Comparison of ENCODE assay signal across 9 mouse cellular contexts in genomic region chr16:44484079-44484478, GRCm38 (mm10).
DNase-seq lines count a peak whose midpoint lies in the region; ATAC-seq and TF ChIP-seq lines count a peak whose summit lies in the region.
"Had no signal": no experiment of that assay in that cellular context is flagged by ENCODE, and none has a peak within 500 bp of the region (broad histone marks: within the 10 kb centered on the region; RNA-seq: fewer than 3 reads in every experiment).

No protein-coding gene starts in this region.

- no peak overlapping the region for H3ac ChIP-seq in myocyte (ENCODE audit: control insufficient read depth, insufficient read length)

- TF ChIP-seq CTCF in testis, adult 2 months (IDR thresholded peaks at IDR 0.05; ENCODE audit: control insufficient read depth, insufficient read depth, insufficient replicate concordance, low read depth, low read length): peak; percentile 74; the same call in 1 of the 2 replicates

- H3K79me2 ChIP-seq in myocyte (ENCODE audit: control insufficient read depth, insufficient read depth): no peaks in the 10 kb centered on the region

- H3K4me3 ChIP-seq in intestine, embryonic 14.5 days (ENCODE audit: low read depth, low read length): no peak overlapping the region
- no peak overlapping the region for H3K4me3 ChIP-seq in intestine, embryonic 16.5 days (ENCODE audit: low read length)
- H3K4me3 ChIP-seq in forebrain, embryonic 13.5 days: no peak overlapping the region
- H3K4me3 ChIP-seq in myocyte: no peak overlapping the region
- no peak overlapping the region for H3K4me3 ChIP-seq in testis, adult 2 months (ENCODE audit: control insufficient read depth, low read depth, low read length)
- H3K4me3 ChIP-seq: embryonic facial prominence, embryonic 12.5 days had no signal

- H3K9ac ChIP-seq in intestine, embryonic 14.5 days (ENCODE audit: low read length): no peak overlapping the region
- no peak overlapping the region for H3K9ac ChIP-seq in intestine, embryonic 16.5 days (ENCODE audit: low read depth, low read length)
- H3K9ac ChIP-seq in forebrain, embryonic 13.5 days: no peak overlapping the region
- H3K9ac ChIP-seq: embryonic facial prominence, embryonic 12.5 days had no signal

- DNase-seq in intestine, embryonic 14.5 days (ENCODE audit: low spot score): peak; percentile 96
- DNase-seq in brain, embryonic 18.5 days (ENCODE audit: low read depth, low spot score): peak; percentile 55
- peak; percentile 88 for DNase-seq in kidney, adult 18-20 months
- peak; percentile 86 for DNase-seq in left cerebral cortex, postnatal 4 days

- intact Hi-C loops in left cerebral cortex, postnatal 4 days (cut with DNase I): loop anchor here (10.0 kb wide), 1 partner anchor 231 kb away; no protein-coding TSS in a partner anchor

- no peak for TF ChIP-seq POLR2A in myocyte (IDR thresholded peaks at IDR 0.05; ENCODE audit: insufficient read length, low read depth)
- TF ChIP-seq POLR2A in testis, adult 2 months (IDR thresholded peaks at IDR 0.05; ENCODE audit: control insufficient read depth, low read depth, low read length): no peak

- H3K4me1 ChIP-seq in intestine, embryonic 14.5 days (replicated peaks; ENCODE audit: control insufficient read depth, insufficient read depth, low read length): peaks cover 8% of the 10 kb centered on the region; the same call in 1 of the 2 replicates
- H3K4me1 ChIP-seq in intestine, embryonic 16.5 days (ENCODE audit: control insufficient read depth, insufficient read depth, low read length): peaks cover 12% of the 10 kb centered on the region
- peaks cover 31% of the 10 kb centered on the region for H3K4me1 ChIP-seq in forebrain, embryonic 13.5 days
- peaks cover 7% of the 10 kb centered on the region for H3K4me1 ChIP-seq in testis, adult 2 months (ENCODE audit: control insufficient read depth, insufficient read depth, low read length)

- peaks cover 36% of the 10 kb centered on the region for H3K36me3 ChIP-seq in intestine, embryonic 14.5 days (ENCODE audit: control insufficient read depth, insufficient read depth, low read length)
- no peaks in the 10 kb centered on the region for H3K36me3 ChIP-seq in intestine, embryonic 16.5 days (ENCODE audit: control insufficient read depth, insufficient read depth, low read length)
- peaks cover 42% of the 10 kb centered on the region for H3K36me3 ChIP-seq in forebrain, embryonic 13.5 days (ENCODE audit: poor library complexity, severe bottlenecking)
- H3K36me3 ChIP-seq in myocyte (ENCODE audit: control insufficient read depth, insufficient read depth): no peaks in the 10 kb centered on the region
- no peaks in the 10 kb centered on the region for H3K36me3 ChIP-seq in testis, adult 2 months (ENCODE audit: control insufficient read depth, insufficient read depth, low read length)

- H3K9me3 ChIP-seq in intestine, embryonic 14.5 days (ENCODE audit: control insufficient read depth, low read length): no peaks in the 10 kb centered on the region
- no peaks in the 10 kb centered on the region for H3K9me3 ChIP-seq in intestine, embryonic 16.5 days (ENCODE audit: control insufficient read depth, low read length)
- no peaks in the 10 kb centered on the region for H3K9me3 ChIP-seq in forebrain, embryonic 13.5 days (replicated peaks)
- H3K9me3 ChIP-seq: embryonic facial prominence, embryonic 12.5 days had no signal

- H3K4me2 ChIP-seq in intestine, embryonic 14.5 days (ENCODE audit: low read length): no peak overlapping the region
- no peak overlapping the region for H3K4me2 ChIP-seq in intestine, embryonic 16.5 days (ENCODE audit: low read depth, low read length)
- H3K4me2 ChIP-seq in forebrain, embryonic 13.5 days: no peak overlapping the region
- H3K4me2 ChIP-seq in myocyte (ENCODE audit: low read depth): peak overlapping the region; percentile 82
- H3K4me2 ChIP-seq: embryonic facial prominence, embryonic 12.5 days had no signal

- no peaks in the 10 kb centered on the region for H3K27me3 ChIP-seq in intestine, embryonic 14.5 days (replicated peaks; ENCODE audit: control insufficient read depth, insufficient read depth, low read length)
- H3K27me3 ChIP-seq in intestine, embryonic 16.5 days (replicated peaks; ENCODE audit: control insufficient read depth, insufficient read depth, low read length): no peaks in the 10 kb centered on the region; the same call in 1 of the 2 replicates
- no peaks in the 10 kb centered on the region for H3K27me3 ChIP-seq in forebrain, embryonic 13.5 days
- H3K27me3 ChIP-seq in myocyte (ENCODE audit: control insufficient read depth, insufficient read depth, insufficient read length): no peaks in the 10 kb centered on the region
- no peaks in the 10 kb centered on the region for H3K27me3 ChIP-seq in testis, adult 2 months (ENCODE audit: control insufficient read depth, insufficient read depth, low read length)
- H3K27me3 ChIP-seq: embryonic facial prominence, embryonic 12.5 days had no signal

- WGBS in intestine, embryonic 14.5 days: 8% methylated on average over 7 of the region's 7 CpGs
- WGBS in intestine, embryonic 16.5 days: 6% methylated on average over 7 of the region's 7 CpGs
- WGBS in forebrain, embryonic 13.5 days: 5% methylated on average over 7 of the region's 7 CpGs

- no peak overlapping the region for H3K27ac ChIP-seq in intestine, embryonic 14.5 days (ENCODE audit: low read depth)
- H3K27ac ChIP-seq in intestine, embryonic 16.5 days (ENCODE audit: low read length): no peak overlapping the region
- 0 out of 2 replicates have a peak overlapping the region, but pooled peaks have one; percentile 28 for H3K27ac ChIP-seq in forebrain, embryonic 13.5 days
- no peak overlapping the region for H3K27ac ChIP-seq in testis, adult 2 months (ENCODE audit: control insufficient read depth, insufficient read depth, low read depth, low read length)
- H3K27ac ChIP-seq: embryonic facial prominence, embryonic 12.5 days had no signal

- ATAC-seq in intestine, embryonic 14.5 days (replicated peaks; ENCODE audit: low FRiP score, low TSS enrichment, low read depth): no peak; the same call in 1 of the 2 replicates
- no peak for ATAC-seq in intestine, embryonic 16.5 days
- ATAC-seq in forebrain, embryonic 13.5 days: peak; percentile 48

TF ChIP-seq in myocyte, 11 proteins besides CTCF, POLR2A, EP300 and RAD21:
- TF ChIP-seq MAX (IDR thresholded peaks at IDR 0.05; ENCODE audit: low read depth) (no peak), USF1 (IDR thresholded peaks at IDR 0.05; ENCODE audit: low read depth) (no peak), SRF (IDR thresholded peaks at IDR 0.05; ENCODE audit: control insufficient read depth, insufficient read length, low read depth) (no peak), TCF12 (IDR thresholded peaks at IDR 0.05; ENCODE audit: insufficient read depth, poor library complexity, severe bottlenecking) (no peak), POLR2AphosphoS2 (IDR thresholded peaks at IDR 0.05; ENCODE audit: insufficient read length, low read depth) (no peak), E2F4 (IDR thresholded peaks at IDR 0.05; ENCODE audit: insufficient read depth) (no peak)
